Mouse (Mus musculus) liver, postnatal 0 days (tissue): ENCODE data around the gene Mrps7. TPM values are rescaled to one million over a fixed set of nuclear protein-coding genes. Genes with fewer than 3 reads are reported as not detected.

Source experiments
- ATAC-seq: fragments of 200-750 bp; cut with Nextera tagmentation; 2 replicates; pipeline ENCODE4 v1.8.0; 2017; ENCODE audit warnings: mild to moderate bottlenecking, moderate library complexity
- DNase-seq: peaks from one replicate; pipeline ENCODE4 v3.0.0-alpha.2; 2016
- H3K27ac ChIP-seq: fragments of 300-500 bp; sonication (generic); 2 replicates; pipeline ENCODE4 v1.5.1; 2014; ENCODE audit warnings: antibody characterized with exemption, moderate library complexity, mild to moderate bottlenecking, low read depth
- H3K27me3 ChIP-seq: fragments of 300-500 bp; sonication (generic); 2 replicates; pipeline ENCODE4 v1.6.1; 2014; ENCODE audit warnings: low read length, control low read depth, mixed read lengths; ENCODE audit not compliant: insufficient read depth
- H3K36me3 ChIP-seq: fragments of 300-500 bp; sonication (generic); replicated peaks from 2 replicates; pipeline ENCODE4 v1.6.1; 2014; ENCODE audit warnings: mild to moderate bottlenecking, control low read depth, low read length, moderate library complexity, mixed read lengths; ENCODE audit not compliant: insufficient read depth
- H3K4me1 ChIP-seq: fragments of 300-500 bp; sonication (generic); 2 replicates; pipeline ENCODE4 v1.6.1; 2014; ENCODE audit warnings: antibody characterized with exemption, mild to moderate bottlenecking, control low read depth; ENCODE audit not compliant: insufficient read depth
- H3K4me2 ChIP-seq: fragments of 300-500 bp; sonication (generic); 2 replicates; pipeline ENCODE4 v1.6.1; 2014; ENCODE audit warnings: low read depth, mild to moderate bottlenecking, low read length, moderate library complexity, mixed read lengths
- H3K4me3 ChIP-seq: fragments of 300-500 bp; sonication (generic); 2 replicates; pipeline ENCODE4 v1.5.1; 2014; ENCODE audit warnings: low read depth, low read length
- H3K9ac ChIP-seq: fragments of 300-500 bp; sonication (generic); replicated peaks from 2 replicates; pipeline ENCODE4 v1.6.1; 2014; ENCODE audit warnings: mild to moderate bottlenecking, moderate library complexity
- H3K9me3 ChIP-seq: fragments of 300-500 bp; sonication (generic); 2 replicates; pipeline ENCODE4 v1.6.1; 2016; ENCODE audit warnings: mild to moderate bottlenecking, control low read depth, low read length, mixed read lengths
- CTCF ChIP-seq: sonication (generic); IDR thresholded peaks from 2 replicates; pipeline ENCODE4 v1.5.1; 2016; ENCODE audit warnings: antibody characterized with exemption, low read depth
- EP300 ChIP-seq: IDR thresholded peaks from 2 replicates; pipeline ENCODE4 v1.6.1; 2016; ENCODE audit warnings: antibody characterized with exemption, low read depth, mild to moderate bottlenecking
- WGBS: fragments of 180-500 bp; shearing (Covaris S2); extraction: QIAGEN DNeasy Blood & Tissue Kit; methylation state at CpG from one replicate; pipeline ENCODE4 v1.1.7; 2014; ENCODE audit not compliant: insufficient replicate concordance; 5-methylcytosine and 5-hydroxymethylcytosine counted together
- polyA plus RNA-seq: library from polyadenylated mRNA; unstranded; fragments of >200 nt; fragmentation: Nextera tagmentation; extraction: Ambion mirVana; gene quantifications from 2 replicates; pipeline ENCODE4 v1.2.1, GENCODE M21; 2015

Mrps7 gene
- polyA plus RNA-seq, 1 experiment from 2014 or later, result 48.9 TPM

GRCm38 (mm10) chr11:115632247-115632646, 28.5 kb downstream of the Mrps7 start:
- no peak for DNase-seq
- no peak for ATAC-seq
- peaks cover 7% of the 10 kb centered on the region for H3K4me1 ChIP-seq
- no peak overlapping the region for H3K9ac ChIP-seq
- no peaks in the 10 kb centered on the region for H3K27me3 ChIP-seq
- H3K27ac ChIP-seq, result no peak overlapping the region
- no peaks in the 10 kb centered on the region for H3K36me3 ChIP-seq
- TF ChIP-seq EP300, result no peak
- no peak for TF ChIP-seq CTCF
- H3K4me2 ChIP-seq, result no peak overlapping the region
- WGBS, result 78% methylated on average over 7 of the region's 7 CpGs
- no peak overlapping the region for H3K4me3 ChIP-seq
- H3K9me3 ChIP-seq, result no peaks in the 10 kb centered on the region

GRCm38 (mm10) chr11:115632862-115633261, 29.1 kb downstream of the Mrps7 start:
- TF ChIP-seq EP300 (no peak), CTCF (no peak)
- Histone ChIP-seq H3K27ac (peak overlapping the region; percentile 13; the same call in 1 of the 2 replicates), H3K4me3 (no peak overlapping the region), H3K9ac (no peak overlapping the region), H3K4me2 (no peak overlapping the region), H3K36me3 (no peaks in the 10 kb centered on the region), H3K9me3 (no peaks in the 10 kb centered on the region), H3K4me1 (peaks cover 2% of the 10 kb centered on the region; the same call in 1 of the 2 replicates), H3K27me3 (no peaks in the 10 kb centered on the region)
- DNase-seq, result no peak
- ATAC-seq, result no peak
- 56% methylated on average over 10 of the region's 10 CpGs for WGBS

GRCm38 (mm10) chr11:115634109-115634508, 30.4 kb downstream of the Mrps7 start:
- H3K4me1 ChIP-seq, result peaks cover 5% of the 10 kb centered on the region
- H3K9me3 ChIP-seq, result no peaks in the 10 kb centered on the region
- no peak overlapping the region for H3K4me3 ChIP-seq
- H3K9ac ChIP-seq, result no peak overlapping the region
- 57% methylated on average over 4 of the region's 4 CpGs for WGBS
- ATAC-seq, result no peak
- no peaks in the 10 kb centered on the region for H3K27me3 ChIP-seq
- DNase-seq, result no peak
- H3K36me3 ChIP-seq, result no peaks in the 10 kb centered on the region
- TF ChIP-seq CTCF (no peak), EP300 (no peak)
- H3K4me2 ChIP-seq, result no peak overlapping the region
- H3K27ac ChIP-seq, result no peak overlapping the region

- ATAC-seq (no peak), DNase-seq (no peak)
- Histone ChIP-seq H3K36me3 (no peaks in the 10 kb centered on the region), H3K9me3 (no peaks in the 10 kb centered on the region), H3K27me3 (no peaks in the 10 kb centered on the region), H3K4me1 (peaks cover 10% of the 10 kb centered on the region), H3K4me3 (no peak overlapping the region), H3K27ac (no peak overlapping the region), H3K9ac (no peak overlapping the region), H3K4me2 (no peak overlapping the region)
- 79% methylated on average over 8 of the region's 8 CpGs for WGBS
- TF ChIP-seq CTCF (no peak), EP300 (no peak)
Measured at GRCm38 (mm10) chr11:115635041-115635440, 31.3 kb downstream of the Mrps7 start.

GRCm38 (mm10) chr11:115635484-115635883, 31.8 kb downstream of the Mrps7 start:
- whole genome bisulfite sequencing, result 72% methylated on average over 8 of the region's 8 CpGs
- DNase-seq (no peak), ATAC-seq (no peak)
- Histone ChIP-seq H3K27me3 (no peaks in the 10 kb centered on the region), H3K36me3 (no peaks in the 10 kb centered on the region), H3K4me1 (peaks cover 10% of the 10 kb centered on the region), H3K9me3 (no peaks in the 10 kb centered on the region), H3K4me2 (no peak overlapping the region), H3K4me3 (no peak overlapping the region), H3K27ac (no peak overlapping the region), H3K9ac (no peak overlapping the region)
- TF ChIP-seq EP300, result no peak
- TF ChIP-seq CTCF, result no peak

- H3K4me1 ChIP-seq, result peaks cover 18% of the 10 kb centered on the region
- no peak overlapping the region for H3K4me2 ChIP-seq
- no peak overlapping the region for H3K9ac ChIP-seq
- H3K9me3 ChIP-seq, result no peaks in the 10 kb centered on the region
- DNase-seq (no peak), ATAC-seq (no peak)
- H3K36me3 ChIP-seq, result no peaks in the 10 kb centered on the region
- H3K27ac ChIP-seq, result no peak overlapping the region
- WGBS, result 75% methylated on average over 3 of the region's 3 CpGs
- TF ChIP-seq EP300 (no peak), CTCF (no peak)
- no peak overlapping the region for H3K4me3 ChIP-seq
- H3K27me3 ChIP-seq, result no peaks in the 10 kb centered on the region
Measured at GRCm38 (mm10) chr11:115636960-115637359, 33.2 kb downstream of the Mrps7 start.
